Mouse (Mus musculus) layer of hippocampus, adult 2 months (tissue): Measurements from ENCODE around the gene Igfbp5. TPM values are rescaled to one million over a fixed set of nuclear protein-coding genes. Genes with fewer than 3 reads are reported as not detected.

Source experiments
- DNase-seq, 2 experiments: peaks; one replicate each; pipeline ENCODE4 v3.0.0; 2022; ENCODE audit warnings: low spot score in 2 of 2
- H3K27ac ChIP-seq: fragments of 200-600 bp; 2 replicates; pipeline ENCODE4 v1.8.1; 2022
- H3K4me3 ChIP-seq: fragments of 200-600 bp; 2 replicates; pipeline ENCODE4 v1.8.1; 2022; ENCODE audit warnings: mild to moderate bottlenecking
- CTCF ChIP-seq: fragments of 200-600 bp; conservative IDR thresholded peaks from 2 replicates; pipeline ENCODE4 v1.8.1; 2022; ENCODE audit warnings: antibody characterized with exemption, mild to moderate bottlenecking, moderate library complexity
- total RNA-seq, 2 experiments: library from RNA; stranded (reverse); gene quantifications; 2 replicates each; pipeline ENCODE4 v1.2.3; 2021

The Igfbp5 gene
- total RNA-seq, 2 experiments from 2014 or later: 72.5 to 79.3 TPM

DNA sequence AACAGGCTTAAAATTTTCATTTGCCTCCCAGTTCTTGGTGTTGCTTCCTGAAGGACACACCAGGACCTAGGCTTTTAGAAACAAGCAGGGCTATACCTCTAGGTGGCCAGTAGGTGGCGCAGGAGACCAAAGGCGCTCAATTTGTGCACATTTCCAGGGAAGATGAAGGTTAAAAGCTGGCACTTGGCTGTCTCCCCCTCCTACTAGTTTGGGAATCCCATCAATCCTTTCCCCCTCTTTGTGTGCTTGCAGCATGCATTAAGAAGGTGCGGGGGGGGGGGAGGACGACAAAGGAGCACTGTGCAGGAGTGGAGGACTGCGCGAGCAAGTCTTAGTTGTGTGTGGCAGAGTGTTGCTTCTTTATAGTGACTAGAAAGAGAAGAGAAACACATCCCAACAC is 8.8 kb downstream of the Igfbp5 start:
- peak; percentile 91 for TF ChIP-seq CTCF
- no peak overlapping the region for H3K4me3 ChIP-seq
- H3K27ac ChIP-seq: no peak overlapping the region
- peak; percentile 74 to 86 for DNase-seq

DNA sequence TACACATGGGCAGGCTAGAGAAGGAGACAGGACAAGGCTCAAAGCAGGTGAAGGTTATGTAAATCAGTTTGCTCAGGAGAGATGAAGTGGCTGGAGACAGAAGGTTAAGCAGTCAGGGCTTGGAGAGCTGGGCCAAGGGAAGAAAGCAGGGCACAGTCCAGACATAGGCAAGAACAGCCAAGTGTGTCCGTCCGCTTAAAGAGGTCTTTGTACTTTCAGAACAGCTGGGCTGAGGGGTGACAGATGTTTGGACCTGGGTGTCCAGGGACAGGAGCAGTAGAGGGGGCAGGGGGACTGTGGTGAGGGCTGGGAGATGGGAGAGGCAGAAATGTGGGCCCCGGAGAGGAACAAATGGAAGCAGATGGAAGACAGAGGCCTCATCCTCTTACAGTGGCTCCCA is 10.4 kb downstream of the Igfbp5 start:
- no peak for DNase-seq
- no peak overlapping the region for H3K27ac ChIP-seq
- no peak for TF ChIP-seq CTCF
- no peak overlapping the region for H3K4me3 ChIP-seq

DNA sequence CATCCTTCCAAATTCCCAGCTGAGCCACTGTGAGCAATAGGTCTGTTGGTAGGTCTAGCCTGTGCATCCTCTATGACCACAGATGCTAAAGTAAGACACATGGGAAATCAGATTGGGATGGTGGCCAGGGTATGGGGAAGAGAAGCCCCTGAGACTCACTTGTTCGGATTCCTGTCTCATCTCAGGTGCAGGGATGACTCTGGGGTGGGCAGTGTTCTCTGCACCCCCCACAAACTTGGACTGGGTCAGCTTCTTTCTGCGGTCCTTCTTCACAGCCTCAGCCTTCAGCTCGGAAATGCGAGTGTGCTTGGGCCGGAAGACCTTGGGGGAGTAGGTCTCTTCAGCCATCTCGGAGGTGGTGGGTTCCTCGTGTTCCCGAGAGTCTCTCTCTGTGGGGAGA is 11.0 kb downstream of the Igfbp5 start:
- Histone ChIP-seq H3K27ac (no peak overlapping the region), H3K4me3 (no peak overlapping the region)
- TF ChIP-seq CTCF: no peak
- DNase-seq: no peak

DNA sequence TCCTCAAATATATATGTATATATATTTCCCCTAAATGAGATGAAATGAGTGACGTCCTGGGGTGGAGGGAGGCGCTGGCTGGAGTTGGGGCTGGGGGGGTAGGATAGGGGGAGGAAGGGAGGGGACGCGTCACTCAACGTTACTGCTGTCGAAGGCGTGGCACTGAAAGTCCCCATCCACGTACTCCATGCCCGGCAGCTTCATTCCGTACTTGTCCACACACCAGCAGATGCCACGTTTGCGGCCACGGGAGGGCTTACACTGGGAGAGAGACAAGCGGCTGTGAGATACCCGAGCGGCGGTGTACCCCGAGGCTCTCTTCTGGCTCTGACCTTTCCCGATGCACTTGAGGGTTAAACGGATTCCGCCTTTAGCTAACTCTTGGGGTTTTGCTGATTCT is 12.4 kb downstream of the Igfbp5 start:
- Histone ChIP-seq H3K27ac (no peak overlapping the region), H3K4me3 (no peak overlapping the region)
- no peak for TF ChIP-seq CTCF
- DNase-seq: no peak

DNA sequence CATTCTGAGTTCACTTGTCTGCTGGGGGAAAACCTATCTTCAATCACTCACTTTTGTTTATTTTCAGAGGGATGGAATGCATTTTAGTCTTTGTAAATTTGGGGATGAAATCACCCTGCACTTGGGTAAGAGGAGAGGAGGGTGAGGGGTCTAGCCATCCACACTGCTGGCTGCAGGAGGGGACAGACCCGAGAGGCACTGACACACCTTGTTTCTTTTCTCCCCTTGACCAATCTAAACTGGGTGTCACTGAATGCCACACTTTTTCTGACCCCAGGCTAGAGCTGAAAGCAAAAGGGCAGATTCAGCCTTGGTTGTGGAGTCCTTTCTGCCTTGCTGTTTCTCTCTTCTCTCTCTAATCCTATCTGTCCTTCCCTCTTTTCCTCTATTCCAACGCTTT is 13.0 kb downstream of the Igfbp5 start:
- no peak overlapping the region for H3K27ac ChIP-seq
- no peak for TF ChIP-seq CTCF
- no peak for DNase-seq
- no peak overlapping the region for H3K4me3 ChIP-seq

DNA sequence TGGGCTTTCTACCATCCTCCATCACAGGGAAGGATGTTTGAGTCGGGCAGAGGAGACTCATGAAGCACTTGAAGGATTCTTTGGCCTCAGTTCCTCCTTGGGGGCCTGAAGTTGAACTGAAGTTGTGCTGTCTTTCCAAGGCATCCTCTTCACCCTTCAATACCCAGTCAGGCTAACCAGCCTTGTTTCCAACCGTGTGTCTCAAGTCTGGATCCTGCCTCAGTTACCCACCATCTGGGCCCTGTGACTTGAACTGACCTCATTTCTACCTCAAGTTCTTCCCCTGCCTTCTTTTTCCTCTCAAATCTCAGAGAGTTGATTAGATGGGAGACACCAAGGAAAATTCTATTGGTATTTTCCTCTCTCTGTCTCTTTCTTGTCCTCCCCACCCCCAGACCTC is 14.2 kb downstream of the Igfbp5 start:
- DNase-seq: no peak
- TF ChIP-seq CTCF: no peak
- Histone ChIP-seq H3K27ac (no peak overlapping the region), H3K4me3 (no peak overlapping the region)

DNA sequence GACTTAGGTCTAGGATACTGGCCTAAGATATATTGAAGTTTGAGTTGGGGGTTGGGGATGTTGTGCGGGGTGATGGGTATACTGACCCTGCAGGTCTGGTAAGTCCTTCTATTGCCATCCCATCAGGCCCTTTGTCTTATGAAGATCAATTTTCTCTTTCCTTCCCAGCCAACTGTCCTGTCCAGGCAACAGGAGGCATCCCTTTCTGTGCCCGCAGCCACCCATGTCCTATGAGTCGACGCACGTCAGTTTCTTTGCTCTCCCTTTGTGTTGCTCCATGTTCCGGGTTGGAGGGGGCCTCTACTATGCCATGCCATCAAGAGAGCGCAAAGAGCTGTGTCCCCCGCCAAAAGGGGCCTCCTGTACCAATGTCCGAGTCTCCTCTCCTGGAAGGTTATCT is 14.7 kb downstream of the Igfbp5 start:
- no peak overlapping the region for H3K27ac ChIP-seq
- no peak overlapping the region for H3K4me3 ChIP-seq
- no peak for DNase-seq
- TF ChIP-seq CTCF: no peak

DNA sequence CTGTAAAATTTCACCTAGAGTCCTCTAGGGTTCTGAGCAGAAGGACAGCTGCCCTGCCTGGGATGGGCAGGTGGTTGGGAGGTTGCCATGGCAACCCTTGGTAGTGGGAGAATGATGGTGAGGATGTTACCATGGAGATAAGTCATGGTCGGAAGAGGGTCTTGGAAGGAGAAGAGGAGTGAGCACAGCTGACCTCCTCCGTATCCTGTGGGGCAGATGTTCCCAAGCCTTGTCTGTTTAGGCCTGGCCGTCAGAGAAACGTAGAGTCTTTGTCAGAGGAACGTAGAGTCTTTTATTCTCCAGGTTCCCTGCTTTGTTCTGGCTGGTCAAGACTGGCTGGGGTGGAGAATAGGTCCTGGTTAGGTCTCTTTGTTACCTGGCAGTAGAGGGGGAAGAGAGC is 15.8 kb downstream of the Igfbp5 start:
- peak overlapping the region; percentile 56 for H3K27ac ChIP-seq
- H3K4me3 ChIP-seq: no peak overlapping the region
- DNase-seq: no peak
- TF ChIP-seq CTCF: no peak

DNA sequence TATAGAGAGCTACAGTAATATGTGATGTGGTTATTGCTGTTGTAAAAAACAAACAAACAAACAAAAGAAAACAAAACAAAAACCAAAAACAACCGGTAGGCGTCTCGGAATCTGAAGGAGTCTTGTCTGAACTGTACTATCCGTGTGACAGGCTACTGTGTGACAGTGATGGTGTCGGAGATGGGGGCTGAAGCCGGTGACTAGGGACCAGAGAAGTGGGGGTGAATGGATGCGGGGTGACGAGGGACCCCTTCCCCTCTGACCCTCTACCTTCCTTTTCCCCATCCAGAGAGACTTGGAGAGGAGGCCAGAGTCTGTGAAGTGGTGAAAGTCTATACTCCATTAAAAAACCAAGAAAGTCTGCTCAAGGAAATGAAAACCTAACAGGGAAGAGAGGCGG is 16.4 kb downstream of the Igfbp5 start:
- H3K27ac ChIP-seq: peak overlapping the region; percentile 56
- H3K4me3 ChIP-seq: no peak overlapping the region
- DNase-seq: no peak
- TF ChIP-seq CTCF: no peak

DNA sequence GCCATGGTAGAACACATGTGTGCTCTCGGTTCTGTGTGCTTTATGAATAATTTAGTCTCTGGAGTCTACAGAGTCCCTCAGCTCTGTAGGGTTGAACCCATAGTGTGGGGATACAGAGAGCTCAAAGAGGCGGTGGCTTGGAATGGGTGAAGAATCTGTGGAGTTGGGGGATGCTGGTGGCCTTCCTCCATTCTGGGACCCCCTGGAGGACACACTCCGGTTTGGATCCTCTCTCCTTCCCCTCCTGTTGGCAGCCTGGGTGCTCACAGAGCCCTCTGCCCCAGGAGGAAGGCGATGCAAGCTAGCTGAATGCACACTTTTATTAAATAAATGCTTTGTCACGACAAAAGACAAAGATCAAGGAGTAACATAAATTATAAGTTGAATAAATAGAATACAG is 17.1 kb downstream of the Igfbp5 start:
- no peak for DNase-seq
- no peak overlapping the region for H3K27ac ChIP-seq
- no peak overlapping the region for H3K4me3 ChIP-seq
- no peak for TF ChIP-seq CTCF

DNA sequence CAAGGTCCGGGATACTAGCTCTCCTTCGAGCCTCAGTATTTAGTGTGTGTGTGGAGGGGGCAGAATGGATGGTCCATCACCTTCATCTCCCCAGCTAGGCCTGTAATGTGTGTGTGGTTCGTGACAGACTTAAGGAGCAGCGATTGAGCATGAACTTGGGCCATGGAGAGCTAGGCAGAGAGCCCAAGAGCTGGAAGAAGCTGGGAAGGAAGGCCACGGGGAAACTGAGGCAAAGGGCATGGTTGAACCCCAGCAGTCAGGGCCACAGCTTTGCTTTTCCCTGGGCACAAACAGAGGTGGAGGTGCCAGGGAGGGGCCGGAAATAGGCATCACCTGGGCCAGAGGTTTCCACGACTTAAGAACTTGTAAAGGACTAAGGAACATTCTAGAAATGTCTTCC is 17.5 kb downstream of the Igfbp5 start:
- Histone ChIP-seq H3K27ac (no peak overlapping the region), H3K4me3 (no peak overlapping the region)
- no peak for DNase-seq
- TF ChIP-seq CTCF: no peak

DNA sequence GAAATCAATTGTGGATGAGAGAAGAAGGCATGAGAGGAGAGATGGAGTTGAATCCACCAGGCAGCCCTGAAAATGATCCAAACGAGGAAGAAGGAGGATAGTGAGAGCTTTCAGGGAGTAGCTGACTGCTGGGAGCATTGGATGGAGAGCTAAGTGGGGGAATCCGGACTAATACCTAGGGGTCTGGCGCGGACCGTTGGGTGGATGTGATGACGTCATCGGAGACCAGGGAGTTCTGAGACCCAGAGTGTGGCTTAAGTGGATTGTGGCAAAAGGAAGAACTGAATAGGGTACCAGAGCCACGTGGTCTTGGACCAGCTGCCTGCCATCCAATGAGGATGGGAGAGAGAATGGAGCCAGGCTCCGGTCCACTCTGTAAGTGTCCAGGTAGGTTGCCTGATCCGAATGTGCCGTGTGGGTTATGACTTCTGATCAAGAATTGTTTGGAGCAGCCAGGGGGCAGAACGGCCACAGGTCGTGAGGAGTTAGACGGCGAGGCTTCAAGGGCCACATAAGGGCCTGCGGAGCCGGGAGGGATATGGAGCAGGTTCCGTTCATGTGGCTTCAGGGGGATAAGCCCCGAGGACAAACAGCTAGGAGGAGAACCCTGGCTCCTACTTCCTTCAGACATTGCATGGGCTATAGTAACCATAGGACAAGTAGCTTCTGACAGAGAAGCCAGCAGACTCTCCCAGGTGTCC is 18.3 kb downstream of the Igfbp5 start:
- Histone ChIP-seq H3K27ac (no peak overlapping the region), H3K4me3 (no peak overlapping the region)
- no peak for DNase-seq
- TF ChIP-seq CTCF: no peak

DNA sequence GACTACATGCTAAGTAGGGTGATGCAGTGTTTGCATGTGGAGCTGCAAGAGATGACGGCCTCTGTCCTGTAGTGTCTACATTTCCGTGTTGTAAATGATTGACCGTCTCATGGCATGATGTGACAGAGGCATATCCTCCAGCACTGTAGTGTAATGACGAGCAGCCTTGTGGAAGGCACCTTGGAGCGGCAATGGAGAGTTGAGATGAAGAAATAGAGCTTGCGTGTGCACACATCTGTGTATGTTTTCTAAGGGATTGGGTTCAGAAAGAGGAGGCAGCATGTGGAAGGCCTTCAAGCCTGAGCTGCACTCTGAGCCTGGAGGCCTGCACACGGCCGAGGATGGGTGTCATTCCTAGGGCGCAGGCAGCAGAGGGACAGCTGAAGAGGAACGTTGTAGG is 19.0 kb downstream of the Igfbp5 start:
- no peak overlapping the region for H3K4me3 ChIP-seq
- DNase-seq: no peak
- TF ChIP-seq CTCF: no peak
- no peak overlapping the region for H3K27ac ChIP-seq

DNA sequence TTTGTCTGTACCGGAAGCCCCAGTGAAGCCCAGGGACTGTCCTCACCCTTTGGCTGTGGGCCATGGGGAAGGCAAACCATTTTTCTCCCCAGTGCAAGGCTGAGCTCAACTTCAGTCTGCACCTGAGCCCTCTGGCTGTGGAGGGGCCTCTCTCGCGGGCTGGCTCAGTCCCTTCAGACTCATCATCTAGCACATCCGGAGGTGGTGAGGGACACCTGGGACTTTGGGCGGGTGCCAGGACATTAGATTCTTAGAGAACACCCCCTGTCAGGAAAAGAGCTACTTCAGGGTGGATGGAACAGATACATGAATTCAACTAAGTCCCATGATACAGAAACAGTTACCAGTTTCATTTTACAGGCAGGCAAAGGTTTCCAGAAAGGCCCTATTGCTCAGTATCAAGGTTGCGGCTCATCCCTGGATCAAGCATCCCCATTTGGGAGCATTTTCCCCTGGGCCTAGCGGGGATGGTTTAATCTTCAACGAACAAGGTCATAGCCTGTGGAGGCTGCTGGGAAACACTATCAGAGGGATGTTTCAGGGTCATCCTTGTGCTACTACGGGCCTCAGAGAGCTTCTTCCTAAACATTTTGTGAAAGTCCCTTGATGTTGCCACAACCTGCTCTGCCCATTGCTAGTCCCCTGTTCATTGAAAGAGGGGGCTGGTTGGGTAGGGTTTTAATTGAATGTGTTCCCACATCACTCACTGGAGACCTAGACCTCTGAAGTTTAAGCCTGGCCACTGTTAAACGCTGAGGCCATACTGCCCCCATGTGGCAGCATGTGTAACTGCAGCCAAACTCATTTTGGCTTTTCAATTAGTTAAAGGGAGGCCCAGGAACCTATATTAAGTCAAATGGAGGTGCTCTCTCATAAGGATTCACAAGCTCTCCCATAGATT is 20.1 kb downstream of the Igfbp5 start:
- H3K27ac ChIP-seq: no peak overlapping the region
- DNase-seq: peak in 1 of 2 experiments; percentile 70
- peak; percentile 98 for TF ChIP-seq CTCF
- no peak overlapping the region for H3K4me3 ChIP-seq
